Mouse (Mus musculus): ENCODE results near the gene Abcc4. TPM values are rescaled to one million over a fixed set of nuclear protein-coding genes. Genes with fewer than 3 reads are reported as not detected.
A peak's percentile ranks its signal among the peaks of the same experiment; 100 is the strongest.

The Abcc4 gene
- polyA plus RNA-seq, 2 experiments from 2014 or later, result 8.0 to 8.9 TPM

GRCm38 (mm10) chr14:118491300-118491699, 214.7 kb downstream of the Abcc4 start:
- no peak for ATAC-seq

GRCm38 (mm10) chr14:118490525-118490924, 215.5 kb downstream of the Abcc4 start:
- ATAC-seq, result no peak

GRCm38 (mm10) chr14:118486349-118486748, 219.7 kb downstream of the Abcc4 start:
- ATAC-seq, result no peak

GRCm38 (mm10) chr14:118485646-118486045, 220.4 kb downstream of the Abcc4 start:
- no peak for ATAC-seq

- no peak for ATAC-seq
These were observed 223.7 kb downstream of the Abcc4 start for GRCm38 (mm10) chr14:118482320-118482719.

GRCm38 (mm10) chr14:118481779-118482178, 224.2 kb downstream of the Abcc4 start:
- no peak for ATAC-seq

- no peak for ATAC-seq
These were observed 229.7 kb downstream of the Abcc4 start for GRCm38 (mm10) chr14:118476329-118476728.

- no peak for ATAC-seq
These were observed 230.9 kb downstream of the Abcc4 start for GRCm38 (mm10) chr14:118475100-118475454.

- ATAC-seq, result no peak
These were observed 231.6 kb downstream of the Abcc4 start for GRCm38 (mm10) chr14:118474226-118475099.

- ATAC-seq, result no peak
These were observed 232.2 kb downstream of the Abcc4 start for GRCm38 (mm10) chr14:118473831-118474193.

- ATAC-seq, result no peak
These were observed 232.7 kb downstream of the Abcc4 start for GRCm38 (mm10) chr14:118473188-118473830.

- peak; percentile 14 for ATAC-seq
These were observed 240.7 kb downstream of the Abcc4 start for GRCm38 (mm10) chr14:118465331-118465730.

- no peak for ATAC-seq
These were observed 241.6 kb downstream of the Abcc4 start for GRCm38 (mm10) chr14:118464401-118464800.

- ATAC-seq, result no peak
These were observed 253.4 kb downstream of the Abcc4 start for GRCm38 (mm10) chr14:118452572-118452971.

- ATAC-seq, result no peak
These were observed 265.9 kb downstream of the Abcc4 start for GRCm38 (mm10) chr14:118440155-118440554.

GRCm38 (mm10) chr14:118437156-118437931, 268.7 kb downstream of the Abcc4 start:
- no peak for ATAC-seq

GRCm38 (mm10) chr14:118436791-118437155, 269.2 kb downstream of the Abcc4 start:
- ATAC-seq, result no peak

- ATAC-seq, result no peak
These were observed 270.2 kb downstream of the Abcc4 start for GRCm38 (mm10) chr14:118435676-118436330.

GRCm38 (mm10) chr14:118434842-118435241, 271.2 kb downstream of the Abcc4 start:
- ATAC-seq, result no peak

- no peak for ATAC-seq
These were observed 272.2 kb downstream of the Abcc4 start for GRCm38 (mm10) chr14:118433848-118434247.

Data from CD4-positive, CD25-positive, alpha-beta regulatory T cell, adult 4 months (primary cell).